Mouse (Mus musculus) heart, adult 2 months (tissue): Measurements from ENCODE around the gene Znrf3. TPM values are rescaled to one million over a fixed set of nuclear protein-coding genes. Genes with fewer than 3 reads are reported as not detected.

Experiments
- DNase-seq, 2 experiments: peaks; one replicate each; pipeline ENCODE4 v3.0.0; 2021
- H3K27ac ChIP-seq: fragments of 200-600 bp; 2 replicates; pipeline ENCODE4 v1.8.1; 2022
- H3K27me3 ChIP-seq: fragments of 200-500 bp; 2 replicates; pipeline ENCODE4 v1.6.1; 2012; ENCODE audit warnings: mild to moderate bottlenecking, low read length, inconsistent platforms, mixed read lengths; ENCODE audit not compliant: control insufficient read depth, insufficient read depth
- H3K36me3 ChIP-seq: fragments of 200-500 bp; 2 replicates; pipeline ENCODE4 v1.6.1; 2012; ENCODE audit warnings: low read length, inconsistent platforms; ENCODE audit not compliant: control insufficient read depth, insufficient read depth
- H3K4me1 ChIP-seq: fragments of 200-500 bp; 2 replicates; pipeline ENCODE4 v1.6.1; 2011; ENCODE audit warnings: low read length; ENCODE audit not compliant: control insufficient read depth, insufficient read depth
- H3K4me3 ChIP-seq: fragments of 200-600 bp; 2 replicates; pipeline ENCODE4 v1.8.1; 2022
- H3K79me2 ChIP-seq: fragments of 200-500 bp; replicated peaks from 2 replicates; pipeline ENCODE4 v1.6.1; 2012; ENCODE audit warnings: mild to moderate bottlenecking, inconsistent platforms, low read length, moderate library complexity, mixed read lengths; ENCODE audit not compliant: control insufficient read depth, insufficient read depth
- H3K9ac ChIP-seq: fragments of 200-500 bp; 2 replicates; pipeline ENCODE4 v1.6.1; 2012; ENCODE audit warnings: low read depth, mild to moderate bottlenecking, control low read depth, inconsistent platforms, low read length, mixed read lengths
- CTCF ChIP-seq: fragments of 200-600 bp; IDR thresholded peaks from 2 replicates; pipeline ENCODE4 v1.8.1; 2022; ENCODE audit warnings: antibody characterized with exemption, mild to moderate bottlenecking, moderate library complexity
- EP300 ChIP-seq: fragments of 200-500 bp; IDR thresholded peaks from 2 replicates; pipeline ENCODE4 v1.6.1; 2011; ENCODE audit warnings: low read depth, low read length, control low read depth; ENCODE audit not compliant: insufficient read depth
- POLR2A ChIP-seq: fragments of 200-500 bp; IDR thresholded peaks from 2 replicates; pipeline ENCODE4 v1.6.1; 2011; ENCODE audit warnings: mild to moderate bottlenecking, low read depth, low read length, control low read depth; ENCODE audit not compliant: insufficient read depth
- WGBS: fragments of 180-500 bp; shearing (Covaris S2); methylation state at CpG from one replicate; pipeline ENCODE4 v1.1.7; 2018; 5-methylcytosine and 5-hydroxymethylcytosine counted together
- intact Hi-C: fragments of 180-260 bp; cut with DNase I; formaldehyde crosslinking; loops from one replicate; pipeline ENCODE4 v1.15.1; 2025
- polyA plus RNA-seq: library from polyadenylated mRNA; depleted of rRNA; stranded (reverse); fragments of >200 nt; gene quantifications from 2 replicates; pipeline ENCODE4 v1.2.3, GENCODE M21; 2012
- total RNA-seq, 2 experiments: library from RNA; stranded (reverse); gene quantifications; 2 replicates each; pipeline ENCODE4 v1.2.3; 2021

Gene Znrf3
- total and polyA plus RNA-seq, 3 experiments: 2.9 to 7.3 (median 7.3) TPM

DNA sequence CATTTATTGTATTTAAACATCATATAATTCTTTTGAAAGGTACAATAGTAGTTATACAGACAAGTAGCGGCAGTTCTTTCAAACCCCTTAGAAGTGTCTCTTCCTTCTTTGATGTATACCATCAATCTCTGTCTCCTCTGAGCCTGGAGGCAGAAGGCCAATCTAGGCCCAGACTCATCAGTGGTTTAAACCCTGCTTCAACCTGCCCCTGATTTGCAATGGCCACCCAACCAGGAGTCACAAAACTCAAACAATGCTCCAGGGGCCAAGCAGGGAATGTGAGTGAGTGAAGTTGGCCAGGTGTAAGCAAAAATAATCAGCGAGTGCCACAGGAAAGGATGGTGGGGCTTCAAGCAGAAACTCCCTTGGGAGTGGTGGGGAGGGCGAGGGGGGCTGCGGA lies 6.1 kb upstream of the Znrf3 start:
- Histone ChIP-seq H3K9ac (no peak overlapping the region), H3K27ac (no peak overlapping the region), H3K4me3 (no peak overlapping the region), H3K27me3 (no peaks in the 10 kb centered on the region), H3K36me3 (no peaks in the 10 kb centered on the region), H3K79me2 (no peaks in the 10 kb centered on the region), H3K4me1 (no peaks in the 10 kb centered on the region)
- DNase-seq: no peak
- no peak for TF ChIP-seq EP300
- no peak for TF ChIP-seq CTCF
- no peak for TF ChIP-seq POLR2A
- WGBS: 95% methylated on average over 4 of the region's 4 CpGs
- intact Hi-C loops: no loop called here

- no peaks in the 10 kb centered on the region for H3K79me2 ChIP-seq
- no peak for DNase-seq
- peak overlapping the region; percentile 78 for H3K27ac ChIP-seq
- H3K9ac ChIP-seq: peak overlapping the region; percentile 91
- no peaks in the 10 kb centered on the region; the same call in 1 of the 2 replicates for H3K36me3 ChIP-seq
- H3K4me3 ChIP-seq: peak overlapping the region; percentile 55
- intact Hi-C loops: no loop called here
- peaks cover 1% of the 10 kb centered on the region; the same call in 1 of the 2 replicates for H3K4me1 ChIP-seq
- WGBS: 23% methylated on average over 11 of the region's 11 CpGs
- TF ChIP-seq EP300: no peak
- TF ChIP-seq POLR2A: no peak
- no peak for TF ChIP-seq CTCF
- no peaks in the 10 kb centered on the region for H3K27me3 ChIP-seq
Observed at GRCm38 (mm10) chr11:5445452-5445953, 856 bp upstream of the Znrf3 start.

DNA sequence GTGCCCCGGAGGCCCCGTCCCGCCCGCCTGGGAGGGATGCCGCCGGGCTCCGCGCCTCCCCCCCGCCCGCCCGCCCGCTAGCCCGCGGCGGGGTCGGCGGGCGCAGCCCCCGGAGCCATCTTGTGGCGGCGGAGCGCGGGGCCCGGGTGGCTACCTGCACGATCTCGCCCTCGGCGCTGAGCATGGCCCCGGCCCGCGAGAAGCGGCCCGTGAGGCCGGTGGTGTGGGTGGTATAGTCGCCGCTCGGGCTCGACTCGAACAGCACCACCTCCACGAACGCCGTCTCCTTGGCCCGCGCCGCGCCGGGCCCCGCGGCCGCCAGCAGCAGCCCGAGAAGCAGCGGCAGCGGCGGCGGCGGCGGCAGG lies 431 bp downstream of the Znrf3 start:
- 4% methylated on average over 46 of the region's 57 CpGs for WGBS
- Histone ChIP-seq H3K4me1 (peaks cover 1% of the 10 kb centered on the region; the same call in 1 of the 2 replicates), H3K36me3 (no peaks in the 10 kb centered on the region; the same call in 1 of the 2 replicates), H3K4me3 (peak overlapping the region; percentile 69), H3K9ac (peak overlapping the region; percentile 89), H3K79me2 (no peaks in the 10 kb centered on the region; the same call in 1 of the 2 replicates), H3K27ac (peak overlapping the region; percentile 47; the same call in 1 of the 2 replicates), H3K27me3 (no peaks in the 10 kb centered on the region)
- intact Hi-C loops: no loop called here
- DNase-seq: peak; percentile 57 to 63
- TF ChIP-seq EP300 (no peak), POLR2A (no peak), CTCF (no peak)

- no peak for TF ChIP-seq POLR2A
- WGBS: 9% methylated on average over 37 of the region's 38 CpGs
- Histone ChIP-seq H3K36me3 (no peaks in the 10 kb centered on the region; the same call in 1 of the 2 replicates), H3K4me1 (peaks cover 1% of the 10 kb centered on the region; the same call in 1 of the 2 replicates), H3K27ac (peak overlapping the region; percentile 36; the same call in 1 of the 2 replicates), H3K4me3 (peak overlapping the region; percentile 69), H3K79me2 (no peaks in the 10 kb centered on the region; the same call in 1 of the 2 replicates), H3K27me3 (no peaks in the 10 kb centered on the region), H3K9ac (peak overlapping the region; percentile 89)
- intact Hi-C loops: no loop called here
- DNase-seq: peak; percentile 27 to 42
Observed at GRCm38 (mm10) chr11:5443511-5444233, 975 bp downstream of the Znrf3 start.

- WGBS: 71% methylated on average over 3 of the region's 3 CpGs
- no peak for DNase-seq
- Histone ChIP-seq H3K9ac (no peak overlapping the region), H3K27ac (no peak overlapping the region), H3K36me3 (no peaks in the 10 kb centered on the region; the same call in 1 of the 2 replicates), H3K27me3 (no peaks in the 10 kb centered on the region), H3K4me3 (no peak overlapping the region), H3K79me2 (peaks cover 3% of the 10 kb centered on the region), H3K4me1 (peaks cover 1% of the 10 kb centered on the region; the same call in 1 of the 2 replicates)
- intact Hi-C loops: no loop called here
- TF ChIP-seq POLR2A: no peak
- no peak for TF ChIP-seq CTCF
- no peak for TF ChIP-seq EP300
Observed at GRCm38 (mm10) chr11:5442590-5443021, 2.0 kb downstream of the Znrf3 start.

- 64% methylated on average over 2 of the region's 2 CpGs for WGBS
- DNase-seq: no peak
- H3K27me3 ChIP-seq: 0 out of 2 replicates have a peak, but pooled peaks cover 1% of the 10 kb centered on the region
- peaks cover 2% of the 10 kb centered on the region; the same call in 1 of the 2 replicates for H3K4me1 ChIP-seq
- H3K4me3 ChIP-seq: no peak overlapping the region
- no peak overlapping the region for H3K9ac ChIP-seq
- H3K79me2 ChIP-seq: peaks cover 3% of the 10 kb centered on the region
- no peak for TF ChIP-seq EP300
- no peak for TF ChIP-seq POLR2A
- no peak for TF ChIP-seq CTCF
- intact Hi-C loops: no loop called here
- H3K27ac ChIP-seq: no peak overlapping the region
- peaks cover 4% of the 10 kb centered on the region; the same call in 1 of the 2 replicates for H3K36me3 ChIP-seq
Observed at GRCm38 (mm10) chr11:5437646-5438045, 7.0 kb downstream of the Znrf3 start.
